Mouse (Mus musculus) spleen, adult 2 months (tissue): ENCODE results near the gene Cox4i2.

Source experiments
- CTCF ChIP-seq: fragments of 200-500 bp; IDR thresholded peaks from 2 replicates; pipeline ENCODE4 v1.5.1; 2011; ENCODE audit warnings: mild to moderate bottlenecking, inconsistent platforms; ENCODE audit not compliant: insufficient read depth, insufficient read length, insufficient replicate concordance; ENCODE audit errors: extremely low read depth
- POLR2A ChIP-seq: fragments of 200-500 bp; IDR thresholded peaks from 2 replicates; pipeline ENCODE4 v1.6.1; 2011; ENCODE audit warnings: low read depth, low read length, inconsistent platforms

- TF ChIP-seq POLR2A: no peak
- no peak for TF ChIP-seq CTCF
Measured at GRCm38 (mm10) chr2:152725178-152725750, 28.7 kb upstream of the Cox4i2 start.
